Mouse (Mus musculus): Measurements from ENCODE around the gene Hist1h2bj. TPM values are rescaled to one million over a fixed set of nuclear protein-coding genes. Genes with fewer than 3 reads are reported as not detected.

Hist1h2bj gene
- total RNA-seq (2021) = 10 to 100 TPM; 15.1 to 18.5 TPM

- peak; percentile 47 to 58 for DNase-seq (ENCODE audit: extremely low spot score in 1 of 2, low spot score in 1 of 2)
Observed at GRCm38 (mm10) chr13:22042568-22043502, at the start of gene Hist1h2bj, which contains the start of gene Hist1h2ag. TSS of gene Hist1h2bj (plus strand) at chr13:22043214. TSS of gene Hist1h2ag (minus strand) at chr13:22042944.

DNA sequence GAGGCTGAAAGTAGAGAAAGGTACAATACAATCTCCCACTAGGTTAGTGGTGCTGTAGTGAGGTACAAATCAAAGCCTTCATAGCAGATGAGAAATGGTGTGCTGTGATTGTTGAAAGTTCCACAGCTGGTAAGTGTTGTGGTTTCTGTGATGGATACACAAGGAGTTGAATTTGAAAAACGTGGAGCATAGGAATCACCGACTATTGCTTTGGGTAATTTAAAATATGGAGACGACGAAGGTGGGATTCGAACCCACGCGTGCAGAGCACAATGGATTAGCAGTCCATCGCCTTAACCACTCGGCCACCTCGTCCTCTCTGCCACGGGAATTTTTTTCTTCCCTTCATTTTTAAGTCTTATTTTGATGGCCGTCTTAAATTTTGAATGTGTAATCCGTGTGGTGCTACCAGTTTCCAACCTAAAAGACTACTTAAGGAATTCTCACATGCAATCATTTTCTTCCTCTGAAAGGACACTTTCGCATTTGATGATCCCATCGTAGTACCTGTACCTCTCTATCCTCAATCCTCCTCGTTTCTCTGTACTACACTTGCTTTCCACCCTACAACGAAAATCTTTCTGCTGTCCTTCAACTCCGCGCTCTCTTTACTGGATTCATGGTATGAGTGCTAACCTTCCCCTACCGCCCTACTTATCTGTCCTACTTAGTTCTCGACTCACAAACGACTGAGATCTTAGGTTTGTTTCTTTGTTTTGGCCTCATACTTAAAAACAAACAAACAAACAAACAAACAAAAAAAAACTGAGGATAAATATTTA, 48.9 kb upstream of the Hist1h2bj start:
- no peak for DNase-seq (ENCODE audit: extremely low spot score in 1 of 2, low spot score in 1 of 2)

DNA sequence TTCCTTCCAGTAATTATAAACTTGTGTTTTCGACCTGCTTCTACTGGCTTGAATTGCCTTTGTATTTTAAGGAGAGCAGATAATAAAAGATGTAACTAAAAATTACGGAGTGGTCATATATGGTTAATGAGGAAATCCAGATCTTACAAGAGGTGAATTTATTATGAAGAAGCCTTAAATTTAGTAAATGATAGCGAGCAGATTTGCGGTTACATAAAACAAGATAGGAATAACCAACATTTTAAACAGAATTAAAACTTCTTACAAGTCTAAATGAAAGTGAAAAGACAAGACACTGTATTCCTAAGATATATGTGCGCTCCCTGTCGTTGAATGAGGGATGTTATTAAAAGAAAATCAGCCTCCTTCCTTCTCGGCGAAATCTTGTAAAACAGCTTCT, 48.1 kb upstream of the Hist1h2bj start:
- no peak for DNase-seq (ENCODE audit: extremely low spot score in 1 of 2, low spot score in 1 of 2)

DNA sequence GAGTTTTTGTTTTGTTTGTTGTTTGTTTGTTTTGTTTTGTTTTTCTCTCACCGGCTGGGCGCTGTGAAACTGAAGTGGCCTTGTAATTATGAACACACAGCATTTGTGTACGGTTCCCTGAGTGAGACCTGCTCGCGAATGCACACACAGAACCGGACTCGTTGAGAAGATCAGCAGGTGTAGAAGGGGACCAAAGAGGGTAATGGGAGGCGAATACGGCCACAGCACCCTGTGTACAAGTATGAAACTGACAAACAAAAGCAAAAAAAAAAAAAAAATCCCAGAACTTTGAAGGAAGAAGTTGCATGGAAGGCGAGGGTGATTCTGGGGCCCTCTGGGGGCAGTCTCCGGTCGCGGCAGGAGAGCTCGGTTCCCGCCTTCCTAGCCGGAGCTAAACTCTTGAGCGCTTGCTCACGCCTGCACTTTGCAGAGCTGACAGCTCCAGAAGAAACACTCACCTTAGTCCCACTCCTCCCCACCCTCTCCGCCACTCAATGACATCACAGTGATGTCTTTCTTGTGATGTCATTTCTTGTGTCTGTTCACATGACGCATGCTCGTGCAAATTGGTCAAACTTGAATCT, 47.6 kb upstream of the Hist1h2bj start:
- no peak for DNase-seq (ENCODE audit: extremely low spot score in 1 of 2, low spot score in 1 of 2)

DNA sequence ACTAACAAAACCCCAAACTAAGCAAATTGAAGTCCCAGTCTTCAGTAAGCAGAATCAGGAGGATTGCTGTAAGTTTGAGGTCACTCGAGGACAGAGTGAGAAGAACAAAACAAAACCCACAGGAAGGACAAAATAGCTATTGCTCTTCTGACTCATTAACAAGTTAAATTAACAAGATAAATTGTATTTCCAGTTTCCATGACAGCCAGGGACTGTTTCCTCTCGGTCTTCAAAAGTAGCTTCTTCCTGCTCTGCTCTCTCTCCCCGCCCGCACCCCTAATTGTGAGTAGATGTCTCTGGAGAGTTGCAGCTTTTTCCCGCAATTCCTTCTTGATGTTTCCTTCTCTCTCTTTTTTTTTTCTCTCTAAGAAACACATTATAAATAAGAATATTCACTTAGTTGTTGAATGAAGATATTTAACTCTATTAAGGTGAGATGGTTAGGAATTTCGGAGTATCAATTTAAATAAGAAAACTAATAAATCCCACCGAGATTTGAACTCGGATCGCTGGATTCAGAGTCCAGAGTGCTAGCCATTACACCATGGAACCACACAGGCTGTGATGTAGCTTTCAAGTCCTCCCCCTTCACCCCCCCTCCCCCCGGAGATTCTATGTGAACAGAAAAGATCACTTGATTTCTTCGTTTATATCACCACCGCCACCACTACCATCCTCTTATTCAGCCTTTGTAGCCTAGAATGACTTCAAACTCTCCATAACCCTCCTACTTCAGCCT, 46.7 kb upstream of the Hist1h2bj start:
- no peak for DNase-seq (ENCODE audit: extremely low spot score in 1 of 2, low spot score in 1 of 2)

DNA sequence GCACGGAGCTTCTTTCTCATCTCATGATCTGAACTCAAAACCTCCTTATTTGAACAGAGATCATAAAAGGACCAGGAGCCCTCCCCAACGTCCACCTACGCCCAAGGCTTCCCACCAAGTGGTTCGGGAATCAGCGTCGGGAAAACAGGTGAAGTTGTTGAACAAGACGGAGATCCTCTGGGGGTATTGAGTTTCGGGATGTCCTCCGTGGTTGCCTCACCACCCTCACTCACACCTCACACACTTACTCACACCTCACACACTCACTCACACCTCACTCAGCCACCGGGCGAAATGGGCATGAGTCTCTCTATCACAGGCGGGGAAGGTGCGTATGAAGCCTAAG, 46.2 kb upstream of the Hist1h2bj start:
- no peak for DNase-seq (ENCODE audit: extremely low spot score in 1 of 2, low spot score in 1 of 2)

GRCm38 (mm10) chr13:21997201-21997820, 45.7 kb upstream of the Hist1h2bj start:
- no peak for DNase-seq (ENCODE audit: extremely low spot score in 1 of 2, low spot score in 1 of 2)

- no peak for DNase-seq (ENCODE audit: extremely low spot score in 1 of 2, low spot score in 1 of 2)
Observed at GRCm38 (mm10) chr13:21997821-21998220, 45.2 kb upstream of the Hist1h2bj start.

DNA sequence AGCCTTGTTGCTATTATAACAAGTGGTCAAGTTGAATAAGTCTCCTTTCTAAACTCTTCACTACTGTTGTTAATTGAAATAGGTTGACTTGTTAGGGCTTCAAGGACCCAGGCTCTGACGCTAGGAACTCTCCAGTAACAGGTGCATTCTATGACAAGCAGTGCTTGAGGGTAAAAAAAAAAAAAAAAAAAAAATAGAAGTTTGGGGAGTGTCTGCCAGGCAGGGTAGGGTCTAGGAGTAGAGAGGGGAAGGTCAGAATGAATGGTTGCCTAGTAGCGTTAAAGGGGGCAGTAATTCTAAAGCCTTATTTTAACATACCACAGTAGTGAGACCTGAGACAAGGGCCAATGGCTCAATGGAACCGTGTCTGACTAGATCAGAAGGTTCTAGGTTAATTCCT, 44.6 kb upstream of the Hist1h2bj start:
- DNase-seq (ENCODE audit: extremely low spot score in 1 of 2, low spot score in 1 of 2) = no peak

GRCm38 (mm10) chr13:21999147-21999546, 43.9 kb upstream of the Hist1h2bj start:
- DNase-seq (ENCODE audit: extremely low spot score in 1 of 2, low spot score in 1 of 2) = no peak

DNA sequence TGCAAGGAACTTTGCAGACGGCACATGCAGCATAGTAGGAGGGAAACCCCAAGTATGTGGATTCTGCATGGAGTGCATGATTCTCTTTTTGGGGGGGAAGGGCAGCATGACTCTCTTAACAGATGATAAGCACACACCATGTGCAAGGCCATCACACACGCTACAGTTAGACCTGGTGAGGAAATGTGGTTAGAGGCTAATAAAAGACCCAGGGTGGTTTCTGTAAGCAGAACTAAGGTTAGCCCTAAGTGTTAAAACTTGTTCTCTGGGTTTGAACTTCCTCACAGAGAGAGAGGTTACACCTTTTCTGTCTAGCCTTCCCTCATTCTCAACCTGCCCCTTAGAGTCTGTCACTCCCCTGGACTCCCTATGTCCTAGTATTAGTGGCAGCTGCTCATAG, 41.7 kb upstream of the Hist1h2bj start:
- DNase-seq (ENCODE audit: extremely low spot score in 1 of 2, low spot score in 1 of 2) = no peak

DNA sequence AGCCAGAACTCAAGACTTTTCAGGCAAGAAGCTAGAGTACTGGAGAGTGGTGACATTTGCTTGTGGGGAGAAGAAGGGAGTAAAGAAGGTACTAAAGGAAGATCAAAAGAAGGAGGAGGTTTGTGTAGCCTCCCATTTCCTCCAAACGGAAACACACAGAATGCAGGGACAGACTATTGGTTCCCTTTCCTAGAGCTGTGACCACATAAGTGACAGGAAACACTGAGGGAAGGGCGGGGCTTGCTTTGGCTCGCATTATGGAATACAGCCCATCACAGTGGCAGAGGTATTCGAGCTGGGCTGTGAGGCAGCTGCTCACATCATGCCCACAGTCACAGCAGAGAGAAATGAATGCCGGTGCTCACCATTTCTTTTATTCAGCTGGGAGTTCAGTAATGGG, 41.2 kb upstream of the Hist1h2bj start:
- no peak for DNase-seq (ENCODE audit: extremely low spot score in 1 of 2, low spot score in 1 of 2)

DNA sequence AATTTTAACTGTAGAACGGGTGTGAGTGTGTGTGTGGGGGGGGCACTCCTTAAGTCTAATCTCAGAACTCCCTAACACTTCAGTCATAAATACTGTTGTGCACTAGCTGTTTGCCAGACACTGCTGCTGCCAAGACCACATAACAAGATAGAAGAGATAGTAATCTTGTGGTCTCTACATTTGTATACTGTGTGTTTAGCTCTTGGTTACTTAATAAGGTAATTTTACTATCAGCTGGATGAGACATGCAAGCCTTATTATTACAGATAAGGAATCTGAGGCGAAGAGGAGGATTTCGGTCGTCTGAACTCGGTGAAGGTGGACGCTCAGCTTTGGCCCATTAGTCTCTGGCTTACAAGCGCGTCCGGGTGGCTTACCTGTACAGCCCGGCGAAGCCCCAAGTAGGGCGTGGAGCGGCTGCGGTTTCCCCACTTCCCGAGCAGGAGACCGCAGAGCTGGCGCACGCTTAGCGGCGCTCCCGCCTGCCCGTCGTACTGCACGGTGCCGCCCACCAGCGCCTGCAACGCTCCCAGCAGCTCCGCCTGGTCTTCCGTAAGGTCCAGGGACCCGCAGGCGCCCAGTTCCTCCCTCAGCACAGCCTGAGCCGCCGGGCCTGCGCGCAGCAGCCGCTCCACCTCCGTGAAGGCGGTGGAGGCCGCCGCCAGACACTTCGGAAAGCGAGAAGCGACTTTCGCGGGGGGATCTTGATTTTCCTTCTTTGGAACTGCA, 37.2 kb upstream of the Hist1h2bj start:
- no peak for DNase-seq (ENCODE audit: extremely low spot score in 1 of 2, low spot score in 1 of 2)

DNA sequence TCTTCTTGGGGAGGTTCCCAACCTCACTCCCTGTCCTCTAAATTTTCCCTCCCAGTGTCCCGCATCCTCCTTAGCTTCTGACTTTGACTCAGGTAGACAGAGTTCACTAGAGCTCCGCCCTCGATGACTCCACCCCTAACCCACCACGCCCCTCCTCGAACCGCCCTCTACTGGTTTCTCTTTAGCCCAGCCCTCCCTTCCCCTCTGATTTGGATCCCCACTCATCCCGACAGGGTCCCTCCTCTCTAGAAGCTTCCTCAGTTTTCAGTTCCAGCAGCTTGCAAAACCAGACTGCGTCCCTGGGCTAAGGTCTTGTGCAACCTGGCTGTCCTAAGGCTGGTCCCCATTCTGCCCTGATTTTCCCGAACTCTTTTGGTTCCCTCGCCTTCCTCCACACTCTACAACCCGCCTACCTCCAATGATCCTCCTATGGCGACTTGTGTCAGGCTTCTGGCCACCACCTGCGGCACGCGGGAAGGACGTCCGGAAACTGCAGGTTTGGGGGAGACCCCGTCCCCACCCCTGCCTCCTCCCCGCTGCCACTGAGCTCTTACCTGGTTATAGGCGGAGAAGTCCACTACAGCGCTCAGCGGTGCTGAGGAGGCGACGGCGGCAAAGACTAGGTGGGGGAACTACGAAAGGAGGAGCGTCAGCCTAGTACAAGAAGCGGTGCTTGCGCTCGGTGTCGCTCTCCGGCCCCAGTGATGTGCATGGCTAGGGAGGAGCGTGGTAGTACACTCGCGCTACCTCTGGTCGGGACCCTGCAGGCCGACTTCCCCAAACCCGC, 36.5 kb upstream of the Hist1h2bj start:
- no peak for DNase-seq (ENCODE audit: extremely low spot score in 1 of 2, low spot score in 1 of 2)

- DNase-seq (ENCODE audit: extremely low spot score in 1 of 2, low spot score in 1 of 2) = no peak
Observed at GRCm38 (mm10) chr13:22007121-22007510, 35.9 kb upstream of the Hist1h2bj start.

DNA sequence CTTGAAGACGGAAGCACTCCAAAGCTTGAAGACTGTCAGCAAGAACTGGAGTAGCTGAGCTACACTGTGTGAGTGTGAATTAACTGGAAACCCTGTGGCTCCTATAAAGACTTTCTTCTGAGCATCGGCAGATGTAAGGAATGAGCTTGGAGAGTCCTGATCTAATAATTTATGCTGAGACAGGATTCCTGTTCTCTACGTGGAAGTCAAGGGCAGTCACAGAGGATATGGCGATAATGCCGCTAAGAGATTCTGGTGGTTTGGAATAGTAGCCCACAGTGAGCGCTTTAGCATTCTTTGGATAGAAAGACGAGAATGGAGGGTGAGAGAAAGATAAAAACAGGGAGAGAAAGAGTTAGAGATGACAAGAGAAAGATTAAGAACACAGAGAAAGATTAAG, 35.1 kb upstream of the Hist1h2bj start:
- DNase-seq (ENCODE audit: extremely low spot score in 1 of 2, low spot score in 1 of 2) = no peak

GRCm38 (mm10) chr13:22008707-22009106, 34.3 kb upstream of the Hist1h2bj start:
- no peak for DNase-seq (ENCODE audit: extremely low spot score in 1 of 2, low spot score in 1 of 2)

DNA sequence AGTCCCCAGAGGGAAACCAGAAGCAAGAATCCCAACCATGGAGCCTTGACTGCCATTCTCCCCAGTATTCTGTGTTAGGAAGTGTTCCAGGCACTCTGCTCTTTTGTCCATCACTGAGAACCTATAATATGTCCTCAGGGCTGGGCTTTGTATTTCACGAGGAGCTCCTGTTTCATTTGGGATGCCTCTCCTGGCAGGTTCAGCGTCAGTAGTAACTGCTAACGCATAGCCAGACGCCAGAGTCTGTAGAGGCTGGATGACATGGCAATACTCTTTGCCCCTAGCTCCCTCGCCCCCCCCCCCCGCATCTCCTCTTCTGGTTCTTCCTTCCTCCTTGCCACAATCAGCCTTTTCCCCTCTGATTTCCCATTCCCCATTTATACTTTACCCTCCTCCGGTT, 33.4 kb upstream of the Hist1h2bj start, which contains the start of gene Prss16:
Gene Prss16, minus strand, starts transcription at position 101 of the 400 bp plus-strand sequence.
- no peak for DNase-seq (ENCODE audit: extremely low spot score in 1 of 2, low spot score in 1 of 2)
